Mouse (Mus musculus): Measurements from ENCODE around the gene Abcc6. TPM values are rescaled to one million over a fixed set of nuclear protein-coding genes. Genes with fewer than 3 reads are reported as not detected.

Gene Abcc6
- polyA plus RNA-seq, 1 experiment from 2014 or later = 0.22 TPM

GRCm38 (mm10) chr7:46047873-46048562 lies 17.9 kb upstream of the Abcc6 start:
- Histone ChIP-seq H3K4me2 (no peak overlapping the region), H3K9ac (no peak overlapping the region), H3K27ac (ENCODE audit: poor library complexity, severe bottlenecking) (no peak overlapping the region), H3K9me3 (replicated peaks) (no peaks in the 10 kb centered on the region), H3K36me3 (peaks cover 81% of the 10 kb centered on the region), H3K4me3 (no peak overlapping the region), H3K4me1 (replicated peaks) (no peaks in the 10 kb centered on the region), H3K27me3 (replicated peaks) (no peaks in the 10 kb centered on the region)
- 87% methylated on average over 13 of the region's 13 CpGs for WGBS
- no peak for ATAC-seq (ENCODE audit: insufficient number of reproducible peaks, low FRiP score)

DNA sequence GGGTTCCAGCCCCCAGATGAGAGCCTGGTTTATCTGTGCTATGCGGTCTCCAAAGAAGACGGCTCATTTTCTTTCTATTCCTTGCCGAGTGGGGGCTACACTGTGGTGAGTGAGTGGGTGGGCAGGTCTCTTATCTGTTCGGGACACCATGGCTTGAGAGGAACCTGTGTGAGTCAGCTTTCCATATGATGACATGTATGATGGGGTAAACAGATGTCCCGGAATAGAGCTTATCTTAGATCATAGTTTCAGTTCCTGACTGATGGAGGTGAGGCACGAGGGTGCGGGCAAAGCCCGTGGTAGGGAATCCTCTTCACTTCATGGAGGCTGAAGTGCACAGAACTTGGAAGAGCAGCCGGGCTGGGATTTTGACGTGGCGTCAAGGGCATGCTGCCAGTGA lies 15.8 kb upstream of the Abcc6 start:
- Histone ChIP-seq H3K36me3 (peaks cover 90% of the 10 kb centered on the region), H3K4me3 (no peak overlapping the region), H3K27ac (ENCODE audit: poor library complexity, severe bottlenecking) (no peak overlapping the region), H3K4me2 (no peak overlapping the region), H3K4me1 (replicated peaks) (no peaks in the 10 kb centered on the region), H3K9ac (no peak overlapping the region), H3K27me3 (replicated peaks) (no peaks in the 10 kb centered on the region), H3K9me3 (replicated peaks) (no peaks in the 10 kb centered on the region)
- ATAC-seq (ENCODE audit: insufficient number of reproducible peaks, low FRiP score) = no peak
- WGBS = 84% methylated on average over 11 of the region's 11 CpGs

DNA sequence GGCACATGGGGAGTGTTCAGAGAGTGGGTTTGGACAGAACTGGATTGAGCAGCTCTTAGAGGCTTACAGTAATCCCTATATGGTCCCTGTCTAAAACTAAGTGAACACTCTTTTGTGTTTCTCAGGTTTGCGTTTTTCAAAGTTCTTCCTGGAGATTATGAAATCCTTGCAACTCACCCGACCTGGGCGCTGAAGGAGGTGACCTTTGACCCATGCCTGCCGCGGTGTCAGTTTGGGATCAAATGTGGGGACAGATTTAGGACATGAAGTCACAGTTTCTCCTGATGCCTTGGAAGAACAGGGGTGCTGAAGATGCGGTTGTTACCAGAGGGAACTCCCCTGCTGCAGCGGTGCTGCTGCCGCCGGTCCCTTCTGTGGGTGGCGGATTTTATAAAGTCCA lies 14.0 kb upstream of the Abcc6 start:
- ATAC-seq (ENCODE audit: insufficient number of reproducible peaks, low FRiP score) = no peak
- 90% methylated on average over 10 of the region's 10 CpGs for WGBS
- H3K9ac ChIP-seq = no peak overlapping the region
- no peak overlapping the region for H3K4me2 ChIP-seq
- H3K9me3 ChIP-seq (replicated peaks) = no peaks in the 10 kb centered on the region
- no peak overlapping the region for H3K27ac ChIP-seq (ENCODE audit: poor library complexity, severe bottlenecking)
- H3K36me3 ChIP-seq = peaks cover 86% of the 10 kb centered on the region
- H3K27me3 ChIP-seq (replicated peaks) = no peaks in the 10 kb centered on the region
- no peaks in the 10 kb centered on the region for H3K4me1 ChIP-seq (replicated peaks)
- H3K4me3 ChIP-seq = no peak overlapping the region

DNA sequence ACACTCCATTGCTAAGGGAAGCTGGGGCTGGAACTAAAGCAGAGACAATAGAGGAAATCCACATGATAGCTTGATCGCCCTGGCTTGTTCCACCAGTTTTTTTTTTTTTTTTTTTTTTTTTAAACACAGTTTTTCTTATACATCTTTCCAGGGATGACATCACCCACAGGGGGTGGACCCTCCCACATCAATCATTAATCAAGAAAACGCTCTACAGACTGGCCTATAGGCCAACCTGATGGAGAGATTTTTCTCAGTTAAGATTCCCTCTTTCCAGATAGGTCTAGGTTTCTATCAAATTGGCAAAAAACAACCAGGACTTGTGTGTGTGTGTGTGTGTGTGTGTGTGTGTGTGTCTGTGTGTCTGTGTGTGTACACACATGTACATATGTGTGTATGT lies 9.8 kb upstream of the Abcc6 start:
- no peak overlapping the region for H3K9ac ChIP-seq
- no peaks in the 10 kb centered on the region for H3K9me3 ChIP-seq (replicated peaks)
- ATAC-seq (ENCODE audit: insufficient number of reproducible peaks, low FRiP score) = no peak
- no peak overlapping the region for H3K27ac ChIP-seq (ENCODE audit: poor library complexity, severe bottlenecking)
- no peak overlapping the region for H3K4me2 ChIP-seq
- WGBS = 67% methylated on average over 2 of the region's 2 CpGs
- H3K27me3 ChIP-seq (replicated peaks) = no peaks in the 10 kb centered on the region
- H3K4me1 ChIP-seq (replicated peaks) = peaks cover 3% of the 10 kb centered on the region
- peaks cover 63% of the 10 kb centered on the region for H3K36me3 ChIP-seq
- no peak overlapping the region for H3K4me3 ChIP-seq

DNA sequence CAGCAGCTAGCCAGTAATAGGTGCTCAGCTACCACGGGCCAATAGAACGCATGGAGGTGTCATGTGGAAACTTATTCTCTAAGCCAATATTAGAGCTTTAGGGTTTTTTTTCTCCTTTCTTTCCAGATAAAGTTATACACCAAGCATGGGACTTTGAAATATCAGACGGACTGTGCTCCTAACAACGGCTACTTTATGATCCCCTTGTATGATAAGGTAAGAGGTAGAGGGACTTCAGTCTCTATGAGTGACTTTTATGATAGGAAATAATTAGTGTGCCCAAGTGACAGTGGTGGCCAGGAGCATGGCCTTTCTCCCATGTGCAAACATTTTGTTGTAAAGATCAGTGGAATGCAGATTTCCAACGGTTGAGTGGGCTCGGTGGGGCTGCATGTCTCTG lies 7.3 kb upstream of the Abcc6 start:
- no peak overlapping the region for H3K27ac ChIP-seq (ENCODE audit: poor library complexity, severe bottlenecking)
- H3K4me1 ChIP-seq (replicated peaks) = peaks cover 10% of the 10 kb centered on the region
- no peak overlapping the region for H3K4me2 ChIP-seq
- no peaks in the 10 kb centered on the region for H3K9me3 ChIP-seq (replicated peaks)
- H3K36me3 ChIP-seq = peaks cover 39% of the 10 kb centered on the region
- no peak overlapping the region for H3K4me3 ChIP-seq
- ATAC-seq (ENCODE audit: insufficient number of reproducible peaks, low FRiP score) = no peak
- H3K27me3 ChIP-seq (replicated peaks) = no peaks in the 10 kb centered on the region
- WGBS = 88% methylated on average over 6 of the region's 6 CpGs
- no peak overlapping the region for H3K9ac ChIP-seq

DNA sequence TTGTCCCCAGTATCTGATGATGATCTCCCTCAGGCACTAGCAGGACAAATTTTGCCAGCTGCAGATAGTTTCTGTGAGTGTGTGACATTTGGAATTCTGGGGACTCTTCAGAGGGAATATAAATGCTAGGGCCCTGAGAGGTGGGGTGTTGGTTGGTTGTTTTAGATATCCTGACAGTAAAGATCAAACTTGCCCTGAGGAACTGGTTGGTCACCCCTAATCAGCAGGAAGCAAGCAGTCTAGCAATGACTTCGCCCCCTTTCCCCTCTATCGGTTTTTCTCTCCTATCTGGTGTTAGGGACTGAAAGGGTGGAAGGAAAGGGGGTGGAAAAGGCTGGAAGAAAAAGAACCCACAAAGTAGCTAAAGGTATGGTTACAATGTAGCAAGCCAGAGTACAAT lies 5.4 kb upstream of the Abcc6 start:
- ATAC-seq (ENCODE audit: insufficient number of reproducible peaks, low FRiP score) = no peak
- H3K27me3 ChIP-seq (replicated peaks) = peaks cover 4% of the 10 kb centered on the region; the same call in 1 of the 2 replicates
- no peak overlapping the region for H3K27ac ChIP-seq (ENCODE audit: poor library complexity, severe bottlenecking)
- H3K4me1 ChIP-seq (replicated peaks) = peaks cover 10% of the 10 kb centered on the region
- 47% methylated on average over 2 of the region's 2 CpGs for WGBS
- no peak overlapping the region for H3K4me3 ChIP-seq
- H3K9me3 ChIP-seq (replicated peaks) = no peaks in the 10 kb centered on the region
- H3K36me3 ChIP-seq = peaks cover 19% of the 10 kb centered on the region
- no peak overlapping the region for H3K4me2 ChIP-seq
- H3K9ac ChIP-seq = no peak overlapping the region

DNA sequence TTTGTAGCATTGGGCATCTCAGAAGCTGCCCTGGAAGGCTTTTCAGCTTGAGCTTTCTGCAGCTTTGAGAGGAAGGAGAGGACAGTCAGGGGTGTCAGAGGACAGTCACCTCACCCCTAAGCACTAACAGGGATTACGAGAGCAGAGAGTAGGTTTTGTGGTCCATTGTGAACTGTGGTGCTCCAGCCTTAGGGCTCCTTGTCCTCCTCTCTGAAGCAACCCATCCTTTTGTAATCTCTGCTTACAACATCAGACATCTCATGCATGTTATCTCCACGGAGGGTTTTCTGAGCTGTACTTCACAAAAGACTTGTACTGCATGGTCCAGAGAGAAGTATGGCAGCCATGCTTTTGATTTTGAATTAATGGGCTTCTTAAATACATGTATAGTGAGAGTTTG lies 4.9 kb upstream of the Abcc6 start:
- 67% methylated on average over 2 of the region's 2 CpGs for whole genome bisulfite sequencing

GRCm38 (mm10) chr7:46033870-46034337 lies 3.8 kb upstream of the Abcc6 start:
- WGBS = under 1% methylated on average over 34 of the region's 35 CpGs
- H3K4me2 ChIP-seq = peak overlapping the region; percentile 90
- peaks cover 17% of the 10 kb centered on the region for H3K4me1 ChIP-seq (replicated peaks)
- peaks cover 10% of the 10 kb centered on the region; the same call in 1 of the 2 replicates for H3K36me3 ChIP-seq
- peak overlapping the region; percentile 88 for H3K4me3 ChIP-seq
- H3K9me3 ChIP-seq (replicated peaks) = no peaks in the 10 kb centered on the region
- peaks cover 7% of the 10 kb centered on the region; the same call in 1 of the 2 replicates for H3K27me3 ChIP-seq (replicated peaks)
- H3K9ac ChIP-seq = peak overlapping the region; percentile 87
- no peak overlapping the region for H3K27ac ChIP-seq (ENCODE audit: poor library complexity, severe bottlenecking)
- peak; percentile 56; the same call in 1 of the 2 replicates for ATAC-seq (ENCODE audit: insufficient number of reproducible peaks, low FRiP score)

More for the DNA sequence above, 4.9 kb upstream of the Abcc6 start:
- Histone ChIP-seq H3K27ac (ENCODE audit: poor library complexity, severe bottlenecking) (no peak overlapping the region), H3K4me1 (replicated peaks) (peaks cover 14% of the 10 kb centered on the region), H3K27me3 (replicated peaks) (peaks cover 7% of the 10 kb centered on the region; the same call in 1 of the 2 replicates), H3K36me3 (peaks cover 18% of the 10 kb centered on the region), H3K4me2 (peak overlapping the region; percentile 90), H3K9me3 (replicated peaks) (no peaks in the 10 kb centered on the region), H3K4me3 (peak overlapping the region; percentile 88; the same call in 1 of the 2 replicates), H3K9ac (peak overlapping the region; percentile 87)
- no peak for ATAC-seq (ENCODE audit: insufficient number of reproducible peaks, low FRiP score)

DNA sequence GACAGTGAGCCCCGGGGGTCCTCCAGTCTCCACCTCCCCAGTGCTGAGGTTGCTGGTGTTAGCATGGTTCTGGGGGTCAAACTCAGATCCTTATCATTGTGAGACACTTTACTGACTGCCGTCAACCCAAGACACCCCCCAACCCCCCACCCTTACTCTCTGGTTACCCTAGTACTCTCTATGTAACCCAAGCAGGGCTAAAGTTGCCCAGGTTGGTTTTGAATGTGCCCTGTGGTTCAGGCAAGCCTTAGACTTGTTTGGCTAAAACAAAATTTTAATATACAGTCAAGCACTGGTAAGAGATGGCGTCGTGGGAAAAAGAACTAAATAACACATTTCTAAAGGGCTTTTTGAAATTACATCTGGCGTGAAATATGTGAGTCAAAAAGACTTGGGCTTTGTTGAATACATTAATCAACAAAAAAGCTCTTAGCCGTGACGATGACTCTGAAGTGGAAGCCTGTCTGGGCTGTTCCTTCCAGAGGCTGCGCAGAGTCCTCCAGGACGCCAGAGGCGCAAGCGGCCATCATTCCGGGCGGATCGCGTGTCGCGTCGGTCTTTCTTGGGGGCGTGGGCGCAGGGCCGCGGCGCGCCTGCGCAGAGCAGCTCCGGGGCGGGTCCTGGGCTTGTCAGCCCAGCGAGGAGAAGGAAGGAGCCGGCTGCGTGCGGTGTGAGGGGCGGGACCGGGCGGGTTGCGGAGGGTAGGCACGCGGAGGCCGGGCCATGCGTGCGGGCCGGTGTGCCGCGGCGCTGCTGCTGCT lies 3.2 kb upstream of the Abcc6 start, which contains the start of gene Nomo1:
Nomo1 (plus strand) TSS at position 590 of the 761 bp plus-strand sequence.
- no peak within 1 kb of the TSS for H3K27ac ChIP-seq (ENCODE audit: poor library complexity, severe bottlenecking)
- H3K9ac ChIP-seq = peak within 1 kb of the TSS; percentile 87
- H3K9me3 ChIP-seq (replicated peaks) = no peaks in the 10 kb centered on the region
- WGBS = 6% methylated on average over 43 of the region's 44 CpGs
- peaks cover 17% of the 10 kb centered on the region for H3K4me1 ChIP-seq (replicated peaks)
- ATAC-seq (ENCODE audit: insufficient number of reproducible peaks, low FRiP score) = peak; percentile 95
- peaks cover 7% of the 10 kb centered on the region; the same call in 1 of the 2 replicates for H3K27me3 ChIP-seq (replicated peaks)
- H3K4me3 ChIP-seq = peak within 1 kb of the TSS; percentile 88
- H3K4me2 ChIP-seq = peak within 1 kb of the TSS; percentile 90
- peaks cover 4% of the 10 kb centered on the region; the same call in 1 of the 2 replicates for H3K36me3 ChIP-seq

- Histone ChIP-seq H3K27ac (ENCODE audit: poor library complexity, severe bottlenecking) (no peak overlapping the region), H3K4me1 (replicated peaks) (peaks cover 17% of the 10 kb centered on the region), H3K4me3 (no peak overlapping the region), H3K27me3 (replicated peaks) (peaks cover 7% of the 10 kb centered on the region; the same call in 1 of the 2 replicates), H3K4me2 (no peak overlapping the region), H3K36me3 (no peaks in the 10 kb centered on the region), H3K9me3 (replicated peaks) (no peaks in the 10 kb centered on the region), H3K9ac (no peak overlapping the region)
- WGBS = 44% methylated on average over 2 of the region's 2 CpGs
- ATAC-seq (ENCODE audit: insufficient number of reproducible peaks, low FRiP score) = no peak
These were observed 973 bp upstream of the Abcc6 start for GRCm38 (mm10) chr7:46031075-46031474.

Data from heart, embryonic 12.5 days (tissue).